Mouse (Mus musculus): ENCODE data around the gene Tram2. TPM values are rescaled to one million over a fixed set of nuclear protein-coding genes. Genes with fewer than 3 reads are reported as not detected.
A peak's percentile ranks its signal among the peaks of the same experiment; 100 is the strongest.

Tram2 gene
- polyA plus RNA-seq, 1 experiment from 2014 or later, result 3.6 TPM

- no peak for DNase-seq (ENCODE audit: low spot score)
Observed at GRCm38 (mm10) chr1:20974341-20975135, 104.5 kb downstream of the Tram2 start.

DNA sequence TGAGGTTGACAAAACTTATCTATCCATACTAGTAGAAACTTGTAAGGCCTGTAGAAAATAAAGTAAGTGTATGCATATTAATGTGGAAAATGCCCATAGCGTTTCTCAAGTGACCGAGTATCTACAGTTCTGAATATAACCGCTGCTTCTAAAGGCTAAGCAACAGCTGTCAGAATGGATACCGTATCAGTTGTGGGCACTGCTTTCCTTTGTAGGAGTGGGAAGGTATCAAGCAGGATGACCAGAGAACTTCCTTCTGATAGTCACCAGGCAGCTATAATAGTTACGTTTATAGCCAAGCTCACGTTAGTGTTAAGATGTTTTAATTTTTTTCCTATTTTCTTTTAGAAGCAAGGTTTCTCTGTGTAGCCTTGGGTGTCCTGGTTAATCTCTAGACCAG, 105.6 kb downstream of the Tram2 start:
- DNase-seq (ENCODE audit: low spot score), result no peak

GRCm38 (mm10) chr1:20969642-20970041, 109.4 kb downstream of the Tram2 start:
- DNase-seq (ENCODE audit: low spot score), result no peak

GRCm38 (mm10) chr1:20954876-20955275, 124.2 kb downstream of the Tram2 start:
- DNase-seq (ENCODE audit: low spot score), result no peak

GRCm38 (mm10) chr1:20951799-20952198, 127.2 kb downstream of the Tram2 start:
- no peak for DNase-seq (ENCODE audit: low spot score)

GRCm38 (mm10) chr1:20951300-20951763, 127.7 kb downstream of the Tram2 start, which contains the start of gene Efhc1:
TSS of gene Efhc1 (plus strand) at chr1:20951626.
- DNase-seq (ENCODE audit: low spot score), result peak; percentile 89

Other genes with a start within 250 kb of the Tram2 start
- gene Paqr8, start 188.6 kb downstream of the Tram2 start, polyA plus RNA-seq (2015; fragmentation: Nextera tagmentation; extraction: Ambion mirVana), result 0.73 and 0.94 TPM in 2 replicates
- 0.88 and 1.3 TPM in 2 replicates for gene Efhc1, start 127.6 kb downstream of the Tram2 start, polyA plus RNA-seq (2015; fragmentation: Nextera tagmentation; extraction: Ambion mirVana)
- 5.4 and 6.9 TPM in 2 replicates for gene Tmem14a, start 139.3 kb upstream of the Tram2 start, polyA plus RNA-seq (2015; fragmentation: Nextera tagmentation; extraction: Ambion mirVana)
- gene Gsta3, start 161.4 kb upstream of the Tram2 start, polyA plus RNA-seq (2015; fragmentation: Nextera tagmentation; extraction: Ambion mirVana), result 0.41 and 0.60 TPM in 2 replicates